Mouse (Mus musculus): ENCODE measurements around the gene Zfp978. TPM values are rescaled to one million over a fixed set of nuclear protein-coding genes. Genes with fewer than 3 reads are reported as not detected.
"Not testable (repeated sequence)": the region's sequence is repeated elsewhere in the genome, so short reads cannot be mapped to it uniquely, and the experiment has no call there.

The Zfp978 gene
- polyA plus RNA-seq, 1 experiment from 2014 or later: not detected

- not testable (repeated sequence) for H3K36me3 ChIP-seq (ENCODE audit: control insufficient read depth, insufficient read depth, low read length); DNase-seq (ENCODE audit: low spot score); ATAC-seq (replicated peaks; ENCODE audit: low FRiP score, low TSS enrichment, low read depth); H3K9ac ChIP-seq (ENCODE audit: low read length); H3K27ac ChIP-seq (ENCODE audit: low read depth); H3K27me3 ChIP-seq (replicated peaks; ENCODE audit: control insufficient read depth, insufficient read depth, low read length); H3K4me1 ChIP-seq (replicated peaks; ENCODE audit: control insufficient read depth, insufficient read depth, low read length); H3K4me2 ChIP-seq (ENCODE audit: low read length); H3K4me3 ChIP-seq (ENCODE audit: low read depth, low read length)
- peaks cover 22% of the 10 kb centered on the region for H3K9me3 ChIP-seq (ENCODE audit: control insufficient read depth, low read length)
- WGBS: 91% methylated on average over 18 of the region's 19 CpGs
Measured at GRCm38 (mm10) chr4:147348906-147349686, 12.0 kb upstream of the Zfp978 start.

DNA sequence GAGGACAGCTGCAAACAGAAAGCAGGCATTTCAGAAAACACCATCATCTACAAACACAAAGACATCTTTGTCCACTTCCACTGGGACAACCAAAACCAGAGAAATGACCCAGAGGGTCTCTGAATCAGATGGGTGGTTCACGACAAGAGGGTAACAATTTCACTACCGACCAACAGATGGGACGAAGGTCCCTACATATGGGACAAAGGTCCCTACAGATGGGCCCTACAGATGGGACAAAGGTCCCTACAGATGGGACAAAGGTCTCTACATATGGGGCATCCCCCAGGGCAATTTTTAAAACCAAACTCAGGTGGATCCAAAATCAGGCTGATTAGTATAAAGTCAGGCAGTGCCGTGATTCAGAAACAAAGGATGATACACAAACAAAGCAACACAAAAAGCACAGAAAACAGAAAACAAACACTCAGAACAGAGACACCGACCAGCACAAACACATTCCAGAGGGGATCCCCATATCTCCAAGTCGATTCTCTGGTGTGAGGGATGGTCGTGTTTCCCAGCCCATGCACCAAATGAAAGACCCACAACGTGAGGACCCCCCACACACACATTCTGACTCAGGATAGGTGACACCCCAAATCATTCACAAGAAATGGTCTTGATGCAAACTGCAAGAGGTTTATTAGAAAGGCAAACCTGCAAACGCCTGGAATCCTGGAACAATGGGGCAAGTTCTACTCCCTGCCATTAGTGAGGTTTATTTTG lies 11.3 kb upstream of the Zfp978 start:
- H3K27me3 ChIP-seq (replicated peaks; ENCODE audit: control insufficient read depth, insufficient read depth, low read length); H3K9ac ChIP-seq (ENCODE audit: low read length); DNase-seq (ENCODE audit: low spot score); H3K36me3 ChIP-seq (ENCODE audit: control insufficient read depth, insufficient read depth, low read length); H3K27ac ChIP-seq (ENCODE audit: low read depth); ATAC-seq (replicated peaks; ENCODE audit: low FRiP score, low TSS enrichment, low read depth); H3K4me3 ChIP-seq (ENCODE audit: low read depth, low read length); H3K4me2 ChIP-seq (ENCODE audit: low read length); H3K4me1 ChIP-seq (replicated peaks; ENCODE audit: control insufficient read depth, insufficient read depth, low read length): not testable (repeated sequence)
- WGBS: 82% methylated on average over 9 of the region's 9 CpGs
- peaks cover 25% of the 10 kb centered on the region for H3K9me3 ChIP-seq (ENCODE audit: control insufficient read depth, low read length)

- WGBS: 89% methylated on average over 2 of the region's 2 CpGs
- DNase-seq (ENCODE audit: low spot score): not testable (repeated sequence)
Measured at GRCm38 (mm10) chr4:147350541-147350940, 10.6 kb upstream of the Zfp978 start.

DNA sequence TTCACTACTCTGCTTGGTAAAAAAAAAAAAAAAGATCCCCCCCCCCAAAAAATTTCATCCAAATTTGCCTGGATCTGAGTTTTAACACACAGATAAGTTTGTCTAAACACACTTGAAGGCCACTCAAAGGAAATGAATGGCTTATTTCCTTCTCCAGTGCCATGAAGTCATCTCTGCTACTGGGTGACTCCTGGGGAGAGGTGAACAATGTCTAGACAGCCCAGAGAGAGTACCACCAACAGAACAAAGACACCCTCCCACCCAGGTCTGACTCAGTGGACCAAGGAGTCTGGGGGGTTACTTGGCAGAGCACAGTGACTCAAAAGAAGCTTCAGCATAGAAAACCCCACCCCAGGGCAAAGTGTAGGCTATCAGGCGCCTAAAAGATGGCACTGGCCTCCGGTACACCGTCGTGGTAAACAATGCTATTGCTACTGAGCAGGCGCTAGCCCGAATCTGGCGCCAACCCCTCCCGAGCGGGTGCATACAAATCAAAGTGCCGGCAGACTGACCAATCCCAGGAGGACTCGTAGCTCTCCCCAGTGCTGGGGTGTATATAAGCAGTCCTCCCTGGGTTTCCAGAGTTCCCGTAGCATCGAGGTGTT lies 9.6 kb upstream of the Zfp978 start:
- not testable (repeated sequence) for H3K27me3 ChIP-seq (replicated peaks; ENCODE audit: control insufficient read depth, insufficient read depth, low read length); H3K27ac ChIP-seq (ENCODE audit: low read depth); H3K4me2 ChIP-seq (ENCODE audit: low read length); ATAC-seq (replicated peaks; ENCODE audit: low FRiP score, low TSS enrichment, low read depth); H3K4me1 ChIP-seq (replicated peaks; ENCODE audit: control insufficient read depth, insufficient read depth, low read length); H3K9ac ChIP-seq (ENCODE audit: low read length); H3K4me3 ChIP-seq (ENCODE audit: low read depth, low read length); H3K36me3 ChIP-seq (ENCODE audit: control insufficient read depth, insufficient read depth, low read length); DNase-seq (ENCODE audit: low spot score)
- 83% methylated on average over 9 of the region's 13 CpGs for WGBS
- peaks cover 22% of the 10 kb centered on the region for H3K9me3 ChIP-seq (ENCODE audit: control insufficient read depth, low read length)

More at GRCm38 (mm10) chr4:147350541-147350940, 10.6 kb upstream of the Zfp978 start:
- H3K36me3 ChIP-seq (ENCODE audit: control insufficient read depth, insufficient read depth, low read length); H3K4me3 ChIP-seq (ENCODE audit: low read depth, low read length); H3K9ac ChIP-seq (ENCODE audit: low read length); H3K4me1 ChIP-seq (replicated peaks; ENCODE audit: control insufficient read depth, insufficient read depth, low read length); H3K27ac ChIP-seq (ENCODE audit: low read depth); H3K27me3 ChIP-seq (replicated peaks; ENCODE audit: control insufficient read depth, insufficient read depth, low read length); H3K4me2 ChIP-seq (ENCODE audit: low read length): not testable (repeated sequence)
- peaks cover 25% of the 10 kb centered on the region for H3K9me3 ChIP-seq (ENCODE audit: control insufficient read depth, low read length)
- 0 out of 2 replicates have a peak, but pooled peaks have one; percentile 19 for ATAC-seq (replicated peaks; ENCODE audit: low FRiP score, low TSS enrichment, low read depth)

- peaks cover 14% of the 10 kb centered on the region for H3K9me3 ChIP-seq (ENCODE audit: control insufficient read depth, low read length)
- H3K27me3 ChIP-seq (replicated peaks; ENCODE audit: control insufficient read depth, insufficient read depth, low read length); H3K4me3 ChIP-seq (ENCODE audit: low read depth, low read length); H3K4me1 ChIP-seq (replicated peaks; ENCODE audit: control insufficient read depth, insufficient read depth, low read length); H3K4me2 ChIP-seq (ENCODE audit: low read length); DNase-seq (ENCODE audit: low spot score); H3K9ac ChIP-seq (ENCODE audit: low read length); ATAC-seq (replicated peaks; ENCODE audit: low FRiP score, low TSS enrichment, low read depth); H3K27ac ChIP-seq (ENCODE audit: low read depth); H3K36me3 ChIP-seq (ENCODE audit: control insufficient read depth, insufficient read depth, low read length): not testable (repeated sequence)
- WGBS: 80% methylated on average over 4 of the region's 4 CpGs
Measured at GRCm38 (mm10) chr4:147353626-147354025, 7.5 kb upstream of the Zfp978 start.

GRCm38 (mm10) chr4:147356042-147356441 lies 5.1 kb upstream of the Zfp978 start:
- H3K4me1 ChIP-seq (replicated peaks; ENCODE audit: control insufficient read depth, insufficient read depth, low read length); DNase-seq (ENCODE audit: low spot score); H3K27me3 ChIP-seq (replicated peaks; ENCODE audit: control insufficient read depth, insufficient read depth, low read length); H3K9me3 ChIP-seq (ENCODE audit: control insufficient read depth, low read length); H3K36me3 ChIP-seq (ENCODE audit: control insufficient read depth, insufficient read depth, low read length); ATAC-seq (replicated peaks; ENCODE audit: low FRiP score, low TSS enrichment, low read depth); H3K4me3 ChIP-seq (ENCODE audit: low read depth, low read length); H3K9ac ChIP-seq (ENCODE audit: low read length); H3K4me2 ChIP-seq (ENCODE audit: low read length); H3K27ac ChIP-seq (ENCODE audit: low read depth): not testable (repeated sequence)
- WGBS: no CpG with 5 or more reads among the region's 3 CpGs

- H3K4me2 ChIP-seq (ENCODE audit: low read length); H3K4me1 ChIP-seq (replicated peaks; ENCODE audit: control insufficient read depth, insufficient read depth, low read length); H3K9ac ChIP-seq (ENCODE audit: low read length); H3K4me3 ChIP-seq (ENCODE audit: low read depth, low read length); H3K36me3 ChIP-seq (ENCODE audit: control insufficient read depth, insufficient read depth, low read length); H3K27ac ChIP-seq (ENCODE audit: low read depth); ATAC-seq (replicated peaks; ENCODE audit: low FRiP score, low TSS enrichment, low read depth); H3K27me3 ChIP-seq (replicated peaks; ENCODE audit: control insufficient read depth, insufficient read depth, low read length); H3K9me3 ChIP-seq (ENCODE audit: control insufficient read depth, low read length); DNase-seq (ENCODE audit: low spot score): not testable (repeated sequence)
- WGBS: no CpG with 5 or more reads among the region's 2 CpGs
Measured at GRCm38 (mm10) chr4:147357195-147357594, 3.9 kb upstream of the Zfp978 start.

DNA sequence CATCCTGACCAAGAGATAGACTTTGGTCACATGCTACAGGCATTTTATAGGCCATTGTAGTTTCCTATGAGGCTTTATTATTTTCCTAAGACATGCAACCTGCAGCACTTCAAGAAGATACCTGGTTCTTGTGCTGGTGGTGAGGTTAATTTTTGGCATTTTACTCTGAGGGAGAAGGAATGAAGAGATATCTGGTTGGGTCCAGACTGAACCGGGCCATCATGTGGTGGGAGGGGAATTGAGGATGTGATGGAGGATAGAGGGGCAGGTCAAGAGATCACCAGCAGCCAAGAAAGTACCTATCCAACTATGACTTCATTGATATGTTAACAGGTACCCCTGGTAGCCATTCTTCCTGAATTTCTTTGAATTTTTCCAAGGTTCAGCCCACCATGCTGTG lies 769 bp downstream of the Zfp978 start:
- no CpG with 5 or more reads among the region's 1 CpGs for WGBS
- not testable (repeated sequence) for ATAC-seq (replicated peaks; ENCODE audit: low FRiP score, low TSS enrichment, low read depth); H3K9me3 ChIP-seq (ENCODE audit: control insufficient read depth, low read length)

More for the DNA sequence above, 769 bp downstream of the Zfp978 start:
- H3K9ac ChIP-seq (ENCODE audit: low read length); H3K36me3 ChIP-seq (ENCODE audit: control insufficient read depth, insufficient read depth, low read length); H3K27ac ChIP-seq (ENCODE audit: low read depth); H3K4me1 ChIP-seq (replicated peaks; ENCODE audit: control insufficient read depth, insufficient read depth, low read length); DNase-seq (ENCODE audit: low spot score); H3K4me3 ChIP-seq (ENCODE audit: low read depth, low read length); H3K27me3 ChIP-seq (replicated peaks; ENCODE audit: control insufficient read depth, insufficient read depth, low read length); H3K4me2 ChIP-seq (ENCODE audit: low read length): not testable (repeated sequence)
